Mouse (Mus musculus) liver, postnatal 0 days (tissue): Measurements from ENCODE around the gene Gm21739. TPM values are rescaled to one million over a fixed set of nuclear protein-coding genes. Genes with fewer than 3 reads are reported as not detected.
"Not testable (repeated sequence)": the region's sequence is repeated elsewhere in the genome, so short reads cannot be mapped to it uniquely, and the experiment has no call there.

ENCODE experiments used
- ATAC-seq: fragments of 200-750 bp; cut with Nextera tagmentation; 2 replicates; pipeline ENCODE4 v1.8.0; 2017; ENCODE audit warnings: mild to moderate bottlenecking, moderate library complexity
- DNase-seq: peaks from one replicate; pipeline ENCODE4 v3.0.0-alpha.2; 2016
- H3K27ac ChIP-seq: fragments of 300-500 bp; sonication (generic); 2 replicates; pipeline ENCODE4 v1.5.1; 2014; ENCODE audit warnings: antibody characterized with exemption, moderate library complexity, mild to moderate bottlenecking, low read depth
- H3K27me3 ChIP-seq: fragments of 300-500 bp; sonication (generic); 2 replicates; pipeline ENCODE4 v1.6.1; 2014; ENCODE audit warnings: low read length, control low read depth, mixed read lengths; ENCODE audit not compliant: insufficient read depth
- H3K36me3 ChIP-seq: fragments of 300-500 bp; sonication (generic); replicated peaks from 2 replicates; pipeline ENCODE4 v1.6.1; 2014; ENCODE audit warnings: mild to moderate bottlenecking, control low read depth, low read length, moderate library complexity, mixed read lengths; ENCODE audit not compliant: insufficient read depth
- H3K4me1 ChIP-seq: fragments of 300-500 bp; sonication (generic); 2 replicates; pipeline ENCODE4 v1.6.1; 2014; ENCODE audit warnings: antibody characterized with exemption, mild to moderate bottlenecking, control low read depth; ENCODE audit not compliant: insufficient read depth
- H3K4me2 ChIP-seq: fragments of 300-500 bp; sonication (generic); 2 replicates; pipeline ENCODE4 v1.6.1; 2014; ENCODE audit warnings: low read depth, mild to moderate bottlenecking, low read length, moderate library complexity, mixed read lengths
- H3K4me3 ChIP-seq: fragments of 300-500 bp; sonication (generic); 2 replicates; pipeline ENCODE4 v1.5.1; 2014; ENCODE audit warnings: low read depth, low read length
- H3K9ac ChIP-seq: fragments of 300-500 bp; sonication (generic); replicated peaks from 2 replicates; pipeline ENCODE4 v1.6.1; 2014; ENCODE audit warnings: mild to moderate bottlenecking, moderate library complexity
- H3K9me3 ChIP-seq: fragments of 300-500 bp; sonication (generic); 2 replicates; pipeline ENCODE4 v1.6.1; 2016; ENCODE audit warnings: mild to moderate bottlenecking, control low read depth, low read length, mixed read lengths
- WGBS: fragments of 180-500 bp; shearing (Covaris S2); extraction: QIAGEN DNeasy Blood & Tissue Kit; methylation state at CpG from one replicate; pipeline ENCODE4 v1.1.7; 2014; ENCODE audit not compliant: insufficient replicate concordance; 5-methylcytosine and 5-hydroxymethylcytosine counted together
- polyA plus RNA-seq: library from polyadenylated mRNA; unstranded; fragments of >200 nt; fragmentation: Nextera tagmentation; extraction: Ambion mirVana; gene quantifications from 2 replicates; pipeline ENCODE4 v1.2.1, GENCODE M21; 2015

The Gm21739 gene
- not detected in 2 replicates for polyA plus RNA-seq

- not testable (repeated sequence) for H3K4me2 ChIP-seq, ATAC-seq, H3K4me3 ChIP-seq, H3K27me3 ChIP-seq, DNase-seq, H3K9me3 ChIP-seq, H3K36me3 ChIP-seq, H3K4me1 ChIP-seq, H3K9ac ChIP-seq, H3K27ac ChIP-seq
- WGBS = no CpG with 5 or more reads among the region's 6 CpGs
These were observed at the start of gene Gm21739 for GRCm38 (mm10) chrY:44264344-44264743. Gene Gm21739, minus strand, starts transcription at chrY:44264444.
